Mouse (Mus musculus): ENCODE data around the gene Nrxn1. TPM values are rescaled to one million over a fixed set of nuclear protein-coding genes. Genes with fewer than 3 reads are reported as not detected.

Nrxn1 gene
- total RNA-seq, 1 experiment, result 2.9 TPM

DNA sequence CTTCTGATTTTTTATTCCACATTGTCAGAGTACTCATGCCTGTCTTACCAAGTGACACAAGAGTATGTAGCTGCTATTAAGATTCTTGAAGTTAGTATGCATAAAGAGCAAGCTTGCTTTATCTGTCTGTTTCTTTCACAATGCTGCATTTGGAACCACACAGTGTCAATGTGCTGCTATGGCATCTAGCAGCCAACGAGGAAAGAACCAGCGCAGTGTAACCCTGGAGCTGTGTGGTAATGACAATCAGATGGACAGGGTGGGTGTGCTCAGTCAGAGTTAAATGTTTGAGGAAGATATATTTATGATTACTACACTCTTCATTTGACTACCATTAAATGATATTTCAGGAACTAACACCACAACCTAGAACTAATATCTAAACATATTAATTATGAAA, 102.1 kb downstream of the Nrxn1 start:
- H3K4me1 ChIP-seq (ENCODE audit: control insufficient read depth in 2 of 2, insufficient read depth in 2 of 2, low read length in 2 of 2, poor library complexity in 1 of 2), result peaks cover 2 to 3% of the 10 kb centered on the region in 2 experiments; a peak in 1 of 4 replicates
- no peaks in the 10 kb centered on the region for H3K36me3 ChIP-seq (ENCODE audit: control insufficient read depth, insufficient read depth, low read length, poor library complexity, severe bottlenecking)
- no peak overlapping the region for H3K4me3 ChIP-seq (ENCODE audit: insufficient read depth in 1 of 2, low read depth in 1 of 2, low read length in 2 of 2, poor library complexity in 1 of 2, severe bottlenecking in 1 of 2)
- in situ Hi-C loops (cut with MboI; ENCODE audit: low sequenced_read_pairs in 2 of 2, unreplicated experiment in 2 of 2), result no loop called here
- H3K27ac ChIP-seq (ENCODE audit: insufficient read depth, low read depth, low read length, poor library complexity, severe bottlenecking), result no peak overlapping the region
- H3K9ac ChIP-seq (ENCODE audit: insufficient read depth, low read depth, low read length, poor library complexity, severe bottlenecking), result no peak overlapping the region
- no peak for TF ChIP-seq CHD2 (IDR thresholded peaks at IDR 0.05; ENCODE audit: low read depth, low read length)
- TF ChIP-seq ZNF384 (IDR thresholded peaks at IDR 0.05; ENCODE audit: low read depth, low read length), result no peak
- TF ChIP-seq MAFK (IDR thresholded peaks at IDR 0.05; ENCODE audit: insufficient read depth, low read depth, low read length), result no peak
- TF ChIP-seq ZC3H11A (IDR thresholded peaks at IDR 0.05; ENCODE audit: borderline replicate concordance, low read depth, low read length), result no peak
- TF ChIP-seq HCFC1 (IDR thresholded peaks at IDR 0.05; ENCODE audit: borderline replicate concordance, insufficient read depth, low read length), result no peak
- no peak for DNase-seq (ENCODE audit: low read depth, low spot score)
- H3K9me3 ChIP-seq (ENCODE audit: control insufficient read depth, insufficient read depth, low read depth, low read length), result no peaks in the 10 kb centered on the region

DNA sequence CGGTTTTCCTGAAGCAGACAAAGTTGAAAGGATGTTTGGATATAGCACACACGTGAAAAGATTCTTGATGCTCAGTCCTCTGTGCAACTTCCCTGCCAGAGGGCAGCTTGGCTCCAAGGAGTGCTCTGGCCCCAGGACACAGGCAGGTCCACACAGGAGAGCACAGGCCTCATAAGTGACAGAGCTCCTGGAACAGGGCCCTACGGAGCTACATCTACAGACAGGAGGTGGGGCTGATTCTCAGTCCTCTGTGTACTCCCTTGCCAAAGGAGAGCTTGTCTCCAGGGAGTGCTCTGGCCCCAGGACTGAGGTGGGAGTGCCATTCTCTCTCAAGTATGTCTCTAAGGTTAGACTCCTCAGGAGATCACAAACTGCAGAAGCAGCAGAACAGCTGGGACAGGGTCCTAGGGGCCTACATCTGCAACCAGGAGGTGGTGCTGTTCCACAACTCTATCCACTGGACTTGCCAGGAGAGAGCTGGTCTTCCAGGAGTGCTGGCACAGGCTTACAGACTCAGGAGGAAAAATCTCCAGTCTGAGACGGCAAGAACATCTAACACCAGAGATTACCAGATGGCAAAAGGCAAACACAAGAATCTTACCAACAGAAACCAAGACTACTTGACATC, 129.9 kb downstream of the Nrxn1 start:
- in situ Hi-C loops (cut with MboI; ENCODE audit: low sequenced_read_pairs in 2 of 2, unreplicated experiment in 2 of 2), result no loop called here
- no peaks in the 10 kb centered on the region for H3K36me3 ChIP-seq (ENCODE audit: control insufficient read depth, insufficient read depth, low read length, poor library complexity, severe bottlenecking)
- TF ChIP-seq MAFK (IDR thresholded peaks at IDR 0.05; ENCODE audit: insufficient read depth, low read depth, low read length) (no peak), ZNF384 (IDR thresholded peaks at IDR 0.05; ENCODE audit: low read depth, low read length) (no peak), CHD2 (IDR thresholded peaks at IDR 0.05; ENCODE audit: low read depth, low read length) (no peak), ZC3H11A (IDR thresholded peaks at IDR 0.05; ENCODE audit: borderline replicate concordance, low read depth, low read length) (peak; percentile 68; the same call in 1 of the 2 replicates), HCFC1 (IDR thresholded peaks at IDR 0.05; ENCODE audit: borderline replicate concordance, insufficient read depth, low read length) (no peak)

DNA sequence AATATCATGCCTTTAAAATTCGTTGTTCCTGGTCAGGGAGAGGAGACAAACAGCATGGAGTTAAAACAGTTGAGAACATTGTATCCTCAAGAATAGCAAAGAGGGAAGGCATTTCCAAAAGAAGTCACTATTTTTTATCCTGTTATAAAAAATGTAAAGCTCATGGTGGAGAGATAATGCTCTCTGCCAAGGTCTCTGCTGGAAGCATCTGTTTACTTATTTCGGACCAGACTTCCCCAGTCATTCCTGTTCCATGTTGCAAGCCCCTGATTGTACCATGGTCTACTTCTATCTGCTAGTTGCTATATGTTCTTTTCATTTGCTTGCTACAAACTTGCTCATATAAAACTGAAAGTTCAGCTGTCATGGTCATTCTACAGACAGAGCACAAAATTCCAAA, 137.7 kb downstream of the Nrxn1 start:
- no peak for TF ChIP-seq CHD2 (IDR thresholded peaks at IDR 0.05; ENCODE audit: low read depth, low read length)
- no peak for TF ChIP-seq ZNF384 (IDR thresholded peaks at IDR 0.05; ENCODE audit: low read depth, low read length)
- TF ChIP-seq HCFC1 (IDR thresholded peaks at IDR 0.05; ENCODE audit: borderline replicate concordance, insufficient read depth, low read length), result no peak
- no peak for TF ChIP-seq ZC3H11A (IDR thresholded peaks at IDR 0.05; ENCODE audit: borderline replicate concordance, low read depth, low read length)
- no peak for TF ChIP-seq MAFK (IDR thresholded peaks at IDR 0.05; ENCODE audit: insufficient read depth, low read depth, low read length)
- Histone ChIP-seq H3K9me3 (ENCODE audit: control insufficient read depth, insufficient read depth, low read depth, low read length) (no peaks in the 10 kb centered on the region), H3K4me3 (ENCODE audit: insufficient read depth in 1 of 2, low read depth in 1 of 2, low read length in 2 of 2, poor library complexity in 1 of 2, severe bottlenecking in 1 of 2) (no peak overlapping the region), H3K27ac (ENCODE audit: insufficient read depth, low read depth, low read length, poor library complexity, severe bottlenecking) (no peak overlapping the region), H3K4me1 (ENCODE audit: control insufficient read depth in 2 of 2, insufficient read depth in 2 of 2, low read length in 2 of 2, poor library complexity in 1 of 2) (no peaks in the 10 kb centered on the region), H3K9ac (ENCODE audit: insufficient read depth, low read depth, low read length, poor library complexity, severe bottlenecking) (no peak overlapping the region), H3K36me3 (ENCODE audit: control insufficient read depth, insufficient read depth, low read length, poor library complexity, severe bottlenecking) (no peaks in the 10 kb centered on the region)
- in situ Hi-C loops (cut with MboI; ENCODE audit: low sequenced_read_pairs in 2 of 2, unreplicated experiment in 2 of 2), result no loop called here
- no peak for DNase-seq (ENCODE audit: low read depth, low spot score)

More for the DNA sequence above, 129.9 kb downstream of the Nrxn1 start:
- no peaks in the 10 kb centered on the region for H3K4me1 ChIP-seq (ENCODE audit: control insufficient read depth in 2 of 2, insufficient read depth in 2 of 2, low read length in 2 of 2, poor library complexity in 1 of 2)
- no peak overlapping the region for H3K27ac ChIP-seq (ENCODE audit: insufficient read depth, low read depth, low read length, poor library complexity, severe bottlenecking)
- peak; percentile 38 for DNase-seq (ENCODE audit: low read depth, low spot score)
- no peak overlapping the region for H3K4me3 ChIP-seq (ENCODE audit: insufficient read depth in 1 of 2, low read depth in 1 of 2, low read length in 2 of 2, poor library complexity in 1 of 2, severe bottlenecking in 1 of 2)
- H3K9me3 ChIP-seq (ENCODE audit: control insufficient read depth, insufficient read depth, low read depth, low read length), result no peaks in the 10 kb centered on the region
- no peak overlapping the region for H3K9ac ChIP-seq (ENCODE audit: insufficient read depth, low read depth, low read length, poor library complexity, severe bottlenecking)

DNA sequence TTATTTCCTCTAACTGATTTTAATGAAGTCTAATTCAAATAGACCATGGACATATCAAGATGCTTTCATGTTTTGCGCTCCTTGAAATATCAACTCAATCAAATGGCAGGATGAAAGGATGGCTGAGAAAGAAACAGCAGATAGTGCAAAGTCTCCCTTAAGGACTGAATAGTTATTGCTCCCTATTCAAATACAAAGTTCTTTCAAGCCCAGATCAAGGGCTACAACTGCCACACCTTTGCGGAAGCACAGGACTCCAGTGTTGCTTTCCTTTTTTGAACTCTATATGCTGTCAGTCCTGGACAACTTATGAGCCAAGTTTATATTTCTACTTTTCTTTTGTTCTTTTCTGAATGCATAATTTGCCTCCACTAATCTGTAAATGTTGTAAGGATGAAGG, 157.9 kb downstream of the Nrxn1 start:
- no peak overlapping the region for H3K4me3 ChIP-seq (ENCODE audit: insufficient read depth in 1 of 2, low read depth in 1 of 2, low read length in 2 of 2, poor library complexity in 1 of 2, severe bottlenecking in 1 of 2)
- no peaks in the 10 kb centered on the region for H3K4me1 ChIP-seq (ENCODE audit: control insufficient read depth in 2 of 2, insufficient read depth in 2 of 2, low read length in 2 of 2, poor library complexity in 1 of 2)
- no peak overlapping the region for H3K9ac ChIP-seq (ENCODE audit: insufficient read depth, low read depth, low read length, poor library complexity, severe bottlenecking)
- in situ Hi-C loops (cut with MboI; ENCODE audit: low sequenced_read_pairs in 2 of 2, unreplicated experiment in 2 of 2), result no loop called here
- DNase-seq (ENCODE audit: low read depth, low spot score), result no peak
- H3K27ac ChIP-seq (ENCODE audit: insufficient read depth, low read depth, low read length, poor library complexity, severe bottlenecking), result no peak overlapping the region
- TF ChIP-seq ZC3H11A (IDR thresholded peaks at IDR 0.05; ENCODE audit: borderline replicate concordance, low read depth, low read length) (no peak), MAFK (IDR thresholded peaks at IDR 0.05; ENCODE audit: insufficient read depth, low read depth, low read length) (no peak), ZNF384 (IDR thresholded peaks at IDR 0.05; ENCODE audit: low read depth, low read length) (no peak)
- H3K9me3 ChIP-seq (ENCODE audit: control insufficient read depth, insufficient read depth, low read depth, low read length), result no peaks in the 10 kb centered on the region
- H3K36me3 ChIP-seq (ENCODE audit: control insufficient read depth, insufficient read depth, low read length, poor library complexity, severe bottlenecking), result no peaks in the 10 kb centered on the region

DNA sequence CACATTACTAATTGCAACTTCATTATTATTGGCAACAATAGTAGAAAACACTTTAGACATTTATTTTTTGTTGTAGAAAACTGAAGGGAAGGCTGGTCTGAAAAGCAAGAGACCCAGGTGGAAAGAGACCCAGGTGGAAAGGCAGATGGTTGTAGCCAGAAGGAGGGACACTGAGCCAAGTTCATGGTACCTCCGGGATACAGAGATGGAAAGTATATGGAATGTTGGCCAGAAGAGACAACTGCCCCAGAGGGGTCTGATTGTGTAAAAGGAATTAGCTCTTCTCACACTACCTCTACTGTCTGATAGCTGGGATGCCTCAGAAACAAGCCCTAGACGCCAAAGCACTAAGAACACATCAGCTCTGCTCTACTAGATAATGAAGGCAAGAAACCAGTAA, 179.6 kb downstream of the Nrxn1 start:
- Histone ChIP-seq H3K9me3 (ENCODE audit: control insufficient read depth, insufficient read depth, low read depth, low read length) (no peaks in the 10 kb centered on the region), H3K4me3 (ENCODE audit: insufficient read depth in 1 of 2, low read depth in 1 of 2, low read length in 2 of 2, poor library complexity in 1 of 2, severe bottlenecking in 1 of 2) (no peak overlapping the region), H3K36me3 (ENCODE audit: control insufficient read depth, insufficient read depth, low read length, poor library complexity, severe bottlenecking) (no peaks in the 10 kb centered on the region), H3K4me1 (ENCODE audit: control insufficient read depth in 2 of 2, insufficient read depth in 2 of 2, low read length in 2 of 2, poor library complexity in 1 of 2) (no peaks in the 10 kb centered on the region), H3K27ac (ENCODE audit: insufficient read depth, low read depth, low read length, poor library complexity, severe bottlenecking) (no peak overlapping the region), H3K9ac (ENCODE audit: insufficient read depth, low read depth, low read length, poor library complexity, severe bottlenecking) (no peak overlapping the region)
- no peak for DNase-seq (ENCODE audit: low read depth, low spot score)
- in situ Hi-C loops (cut with MboI; ENCODE audit: low sequenced_read_pairs in 2 of 2, unreplicated experiment in 2 of 2), result no loop called here
- no peak for TF ChIP-seq HCFC1 (IDR thresholded peaks at IDR 0.05; ENCODE audit: borderline replicate concordance, insufficient read depth, low read length)
- TF ChIP-seq MAFK (IDR thresholded peaks at IDR 0.05; ENCODE audit: insufficient read depth, low read depth, low read length), result no peak
- TF ChIP-seq ZNF384 (IDR thresholded peaks at IDR 0.05; ENCODE audit: low read depth, low read length), result no peak
- no peak for TF ChIP-seq ZC3H11A (IDR thresholded peaks at IDR 0.05; ENCODE audit: borderline replicate concordance, low read depth, low read length)
- no peak for TF ChIP-seq CHD2 (IDR thresholded peaks at IDR 0.05; ENCODE audit: low read depth, low read length)

Measured in ES-E14 (cell line).